Mouse (Mus musculus) myocyte (in vitro differentiated cells): ENCODE measurements around the gene Prmt7. TPM values are rescaled to one million over a fixed set of nuclear protein-coding genes. Genes with fewer than 3 reads are reported as not detected.

Source experiments
- H3K27me3 ChIP-seq: one replicate; pipeline ENCODE4 v1.6.1; 2011; ENCODE audit not compliant: control insufficient read depth, insufficient read depth, insufficient read length
- H3K36me3 ChIP-seq: one replicate; pipeline ENCODE4 v1.6.1; 2011; ENCODE audit not compliant: control insufficient read depth, insufficient read depth
- H3K4me2 ChIP-seq: one replicate; pipeline ENCODE4 v1.6.1; 2011; ENCODE audit warnings: low read depth, control low read depth
- H3K4me3 ChIP-seq: one replicate; pipeline ENCODE4 v1.5.1; 2011; ENCODE audit warnings: mild to moderate bottlenecking, control low read depth, moderate library complexity
- H3K79me2 ChIP-seq: one replicate; pipeline ENCODE4 v1.6.1; 2011; ENCODE audit not compliant: control insufficient read depth, insufficient read depth
- H3ac ChIP-seq: one replicate; pipeline ENCODE4 v1.6.1; 2011; ENCODE audit not compliant: control insufficient read depth, insufficient read length
- CEBPB ChIP-seq: IDR thresholded peaks from 2 replicates; pipeline ENCODE4 v1.6.1; 2011; ENCODE audit warnings: mild to moderate bottlenecking, moderate library complexity; ENCODE audit not compliant: poor library complexity, insufficient read depth, severe bottlenecking
- E2F4 ChIP-seq: IDR thresholded peaks from one replicate; pipeline ENCODE4 v1.6.1; 2011; ENCODE audit warnings: mild to moderate bottlenecking, control low read depth, moderate library complexity; ENCODE audit not compliant: insufficient read depth
- MAX ChIP-seq: IDR thresholded peaks from one replicate; pipeline ENCODE4 v1.6.1; 2011; ENCODE audit warnings: low read depth, mild to moderate bottlenecking, control low read depth
- MYOD1 ChIP-seq, 3 experiments: IDR thresholded peaks; one replicate each; pipeline ENCODE4 v1.6.1; 2011; ENCODE audit warnings: control low read depth in 2 of 3, low read depth in 2 of 3, mild to moderate bottlenecking in 2 of 3, moderate library complexity in 1 of 3; ENCODE audit not compliant: insufficient read length in 2 of 3, control insufficient read depth in 1 of 3
- MYOG ChIP-seq, 3 experiments: IDR thresholded peaks; one replicate each; pipeline ENCODE4 v1.6.1; 2011; ENCODE audit warnings: control low read depth in 2 of 3, low read depth in 2 of 3, mild to moderate bottlenecking in 2 of 3; ENCODE audit not compliant: insufficient read length in 2 of 3, control insufficient read depth in 1 of 3, insufficient read depth in 1 of 3
- POLR2A ChIP-seq: IDR thresholded peaks from one replicate; pipeline ENCODE4 v1.6.1; 2011; ENCODE audit warnings: low read depth, mild to moderate bottlenecking, control low read depth, moderate library complexity; ENCODE audit not compliant: insufficient read length
- POLR2AphosphoS2 ChIP-seq: IDR thresholded peaks from one replicate; pipeline ENCODE4 v1.6.1; 2011; ENCODE audit warnings: low read depth, control low read depth; ENCODE audit not compliant: insufficient read length
- REST ChIP-seq: IDR thresholded peaks from one replicate; pipeline ENCODE4 v1.6.1; 2011; ENCODE audit warnings: mild to moderate bottlenecking, control low read depth, moderate library complexity; ENCODE audit not compliant: insufficient read depth, insufficient read length
- SRF ChIP-seq: IDR thresholded peaks from one replicate; pipeline ENCODE4 v1.6.1; 2011; ENCODE audit warnings: low read depth; ENCODE audit not compliant: control insufficient read depth, insufficient read length
- TCF12 ChIP-seq: IDR thresholded peaks from one replicate; pipeline ENCODE4 v1.6.1; 2011; ENCODE audit warnings: mild to moderate bottlenecking, control low read depth; ENCODE audit not compliant: poor library complexity, insufficient read depth, severe bottlenecking
- TCF3 ChIP-seq: IDR thresholded peaks from one replicate; pipeline ENCODE4 v1.6.1; 2011; ENCODE audit warnings: low read depth, control low read depth; ENCODE audit not compliant: insufficient read length
- USF1 ChIP-seq: IDR thresholded peaks from one replicate; pipeline ENCODE4 v1.6.1; 2011; ENCODE audit warnings: low read depth, mild to moderate bottlenecking, control low read depth, moderate library complexity
- polyA plus RNA-seq: library from polyadenylated mRNA; unstranded; fragments of >200 nt; fragmentation: generic; extraction: Trizol; gene quantifications from one replicate; pipeline ENCODE4 v1.2.1, GENCODE M21; 2012; ENCODE audit warnings: missing spikeins

The Prmt7 gene
- polyA plus RNA-seq, 1 experiment = 36.4 TPM

DNA sequence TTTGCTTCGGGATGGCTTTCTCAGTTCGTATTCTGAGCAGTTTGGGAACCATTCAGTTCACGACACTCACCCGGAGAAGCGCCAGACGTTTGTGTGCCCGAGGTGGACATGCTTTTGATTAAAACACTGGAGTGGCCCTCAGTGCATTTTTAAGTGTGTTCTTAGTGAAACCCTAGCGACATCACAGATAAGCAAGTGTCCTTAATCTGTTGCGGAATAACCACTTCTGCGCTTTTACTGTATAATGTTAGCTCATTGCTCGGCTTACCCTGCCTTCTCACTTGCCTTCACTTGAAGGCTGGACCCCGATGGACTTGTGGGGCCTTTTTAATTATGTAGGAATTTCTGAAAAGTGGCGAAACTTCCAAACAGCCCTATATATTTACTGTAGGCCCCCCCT is 685 bp downstream of the Prmt7 start:
- TF ChIP-seq TCF3 (no peak), E2F4 (no peak), SRF (no peak), MYOD1 (IDR thresholded peaks at IDR 0.05; ENCODE audit: control insufficient read depth in 1 of 3, insufficient read length in 2 of 3, low read depth in 2 of 3) (no peak), TCF12 (no peak), MYOG (IDR thresholded peaks at IDR 0.05; ENCODE audit: control insufficient read depth in 1 of 3, insufficient read depth in 1 of 3, insufficient read length in 2 of 3, low read depth in 2 of 3) (no peak), REST (no peak), POLR2AphosphoS2 (no peak), MAX (no peak), POLR2A (no peak), CEBPB (no peak), USF1 (no peak)
- peak overlapping the region; percentile 97 for H3K4me3 ChIP-seq
- peaks cover 10% of the 10 kb centered on the region for H3K36me3 ChIP-seq
- peak overlapping the region; percentile 74 for H3ac ChIP-seq
- H3K27me3 ChIP-seq = no peaks in the 10 kb centered on the region
- H3K4me2 ChIP-seq = peak overlapping the region; percentile 83
- peaks cover 44% of the 10 kb centered on the region for H3K79me2 ChIP-seq

DNA sequence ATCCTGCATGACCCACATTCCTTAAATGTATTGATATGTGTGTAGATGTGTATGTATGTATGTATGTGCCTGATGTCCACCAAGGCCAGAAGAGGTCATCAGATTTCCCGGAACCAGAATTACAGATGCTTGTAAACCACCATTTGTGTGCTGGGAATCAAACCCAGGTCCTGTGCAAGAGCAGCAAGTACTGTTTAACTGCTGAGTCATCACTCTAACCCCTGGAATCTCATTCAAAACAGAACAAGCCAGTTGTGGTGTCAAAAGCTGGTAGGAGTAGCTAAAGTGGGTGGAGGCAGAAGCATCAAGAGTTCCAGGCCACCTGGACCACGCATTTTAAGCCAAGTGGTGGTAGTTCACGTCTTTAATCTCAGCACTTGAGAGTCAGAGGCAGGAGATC is 3.2 kb downstream of the Prmt7 start:
- Histone ChIP-seq H3K4me2 (no peak overlapping the region), H3ac (no peak overlapping the region), H3K27me3 (no peaks in the 10 kb centered on the region), H3K4me3 (no peak overlapping the region), H3K79me2 (peaks cover 26% of the 10 kb centered on the region), H3K36me3 (peaks cover 18% of the 10 kb centered on the region)
- TF ChIP-seq SRF = no peak
- TF ChIP-seq MYOD1 (IDR thresholded peaks at IDR 0.05; ENCODE audit: control insufficient read depth in 1 of 3, insufficient read length in 2 of 3, low read depth in 2 of 3) = no peak
- no peak for TF ChIP-seq CEBPB
- TF ChIP-seq POLR2A = no peak

GRCm38 (mm10) chr8:106219620-106220019 is 8.9 kb downstream of the Prmt7 start:
- Histone ChIP-seq H3K4me2 (no peak overlapping the region), H3K36me3 (peaks cover 31% of the 10 kb centered on the region), H3K27me3 (no peaks in the 10 kb centered on the region), H3K4me3 (no peak overlapping the region), H3K79me2 (no peaks in the 10 kb centered on the region), H3ac (no peak overlapping the region)
- TF ChIP-seq CEBPB = no peak
- TF ChIP-seq TCF3 = no peak
- TF ChIP-seq MYOD1 (IDR thresholded peaks at IDR 0.05; ENCODE audit: control insufficient read depth in 1 of 3, insufficient read length in 2 of 3, low read depth in 2 of 3) = no peak
- no peak for TF ChIP-seq TCF12
- no peak for TF ChIP-seq MAX
- no peak for TF ChIP-seq POLR2A
- no peak for TF ChIP-seq POLR2AphosphoS2
- TF ChIP-seq E2F4 = no peak

GRCm38 (mm10) chr8:106226589-106226988 is 15.9 kb downstream of the Prmt7 start:
- peaks cover 10% of the 10 kb centered on the region for H3K36me3 ChIP-seq
- no peak overlapping the region for H3K4me3 ChIP-seq
- H3ac ChIP-seq = no peak overlapping the region
- TF ChIP-seq REST = no peak
- no peak for TF ChIP-seq POLR2AphosphoS2
- TF ChIP-seq TCF3 = no peak
- no peak for TF ChIP-seq MYOD1 (IDR thresholded peaks at IDR 0.05; ENCODE audit: control insufficient read depth in 1 of 3, insufficient read length in 2 of 3, low read depth in 2 of 3)
- TF ChIP-seq E2F4 = no peak
- no peak for TF ChIP-seq MYOG (IDR thresholded peaks at IDR 0.05; ENCODE audit: control insufficient read depth in 1 of 3, insufficient read depth in 1 of 3, insufficient read length in 2 of 3, low read depth in 2 of 3)
- no peak for TF ChIP-seq POLR2A
- TF ChIP-seq SRF = no peak
- TF ChIP-seq USF1 = no peak
- no peak for TF ChIP-seq CEBPB
- no peak for TF ChIP-seq MAX
- TF ChIP-seq TCF12 = no peak
- H3K79me2 ChIP-seq = no peaks in the 10 kb centered on the region
- H3K27me3 ChIP-seq = no peaks in the 10 kb centered on the region
- H3K4me2 ChIP-seq = no peak overlapping the region

- H3ac ChIP-seq = no peak overlapping the region
- TF ChIP-seq REST = no peak
- peak in 2 of 3 experiments; percentile 69 to 71 for TF ChIP-seq MYOG (IDR thresholded peaks at IDR 0.05; ENCODE audit: control insufficient read depth in 1 of 3, insufficient read depth in 1 of 3, insufficient read length in 2 of 3, low read depth in 2 of 3)
- no peak for TF ChIP-seq USF1
- TF ChIP-seq E2F4 = no peak
- TF ChIP-seq SRF = no peak
- peak; percentile 82 to 94 (median 91) for TF ChIP-seq MYOD1 (IDR thresholded peaks at IDR 0.05; ENCODE audit: control insufficient read depth in 1 of 3, insufficient read length in 2 of 3, low read depth in 2 of 3)
- TF ChIP-seq POLR2AphosphoS2 = no peak
- peak; percentile 75 for TF ChIP-seq TCF12
- no peaks in the 10 kb centered on the region for H3K79me2 ChIP-seq
- no peaks in the 10 kb centered on the region for H3K27me3 ChIP-seq
- H3K4me3 ChIP-seq = no peak overlapping the region
- no peaks in the 10 kb centered on the region for H3K36me3 ChIP-seq
- peak overlapping the region; percentile 62 for H3K4me2 ChIP-seq
Measured at GRCm38 (mm10) chr8:106231536-106231935, 20.8 kb downstream of the Prmt7 start.
